Mouse (Mus musculus) heart, adult 2 months (tissue): ENCODE measurements at regions not wholly inside any gene's neighbourhood (a gene's known extent, or its start where the extent isn't known, plus 50 kb on each side); places are given as distances from the start of the nearest gene placed in this dataset.

Experiments used
- DNase-seq, 2 experiments: peaks; one replicate each; pipeline ENCODE4 v3.0.0; 2021
- H3K27ac ChIP-seq: fragments of 200-600 bp; 2 replicates; pipeline ENCODE4 v1.8.1; 2022
- H3K27me3 ChIP-seq: fragments of 200-500 bp; 2 replicates; pipeline ENCODE4 v1.6.1; 2012; ENCODE audit warnings: mild to moderate bottlenecking, low read length, inconsistent platforms, mixed read lengths; ENCODE audit not compliant: control insufficient read depth, insufficient read depth
- H3K36me3 ChIP-seq: fragments of 200-500 bp; 2 replicates; pipeline ENCODE4 v1.6.1; 2012; ENCODE audit warnings: low read length, inconsistent platforms; ENCODE audit not compliant: control insufficient read depth, insufficient read depth
- H3K4me1 ChIP-seq: fragments of 200-500 bp; 2 replicates; pipeline ENCODE4 v1.6.1; 2011; ENCODE audit warnings: low read length; ENCODE audit not compliant: control insufficient read depth, insufficient read depth
- H3K4me3 ChIP-seq: fragments of 200-600 bp; 2 replicates; pipeline ENCODE4 v1.8.1; 2022
- H3K79me2 ChIP-seq: fragments of 200-500 bp; replicated peaks from 2 replicates; pipeline ENCODE4 v1.6.1; 2012; ENCODE audit warnings: mild to moderate bottlenecking, inconsistent platforms, low read length, moderate library complexity, mixed read lengths; ENCODE audit not compliant: control insufficient read depth, insufficient read depth
- H3K9ac ChIP-seq: fragments of 200-500 bp; 2 replicates; pipeline ENCODE4 v1.6.1; 2012; ENCODE audit warnings: low read depth, mild to moderate bottlenecking, control low read depth, inconsistent platforms, low read length, mixed read lengths
- CTCF ChIP-seq: fragments of 200-600 bp; IDR thresholded peaks from 2 replicates; pipeline ENCODE4 v1.8.1; 2022; ENCODE audit warnings: antibody characterized with exemption, mild to moderate bottlenecking, moderate library complexity
- EP300 ChIP-seq: fragments of 200-500 bp; IDR thresholded peaks from 2 replicates; pipeline ENCODE4 v1.6.1; 2011; ENCODE audit warnings: low read depth, low read length, control low read depth; ENCODE audit not compliant: insufficient read depth
- POLR2A ChIP-seq: fragments of 200-500 bp; IDR thresholded peaks from 2 replicates; pipeline ENCODE4 v1.6.1; 2011; ENCODE audit warnings: mild to moderate bottlenecking, low read depth, low read length, control low read depth; ENCODE audit not compliant: insufficient read depth
- intact Hi-C: fragments of 180-260 bp; cut with DNase I; formaldehyde crosslinking; loops from one replicate; pipeline ENCODE4 v1.15.1; 2025

- DNase-seq, result no peak
- Histone ChIP-seq H3K9ac (no peak overlapping the region), H3K36me3 (no peaks in the 10 kb centered on the region), H3K4me3 (no peak overlapping the region), H3K27ac (no peak overlapping the region), H3K4me1 (no peaks in the 10 kb centered on the region), H3K79me2 (no peaks in the 10 kb centered on the region), H3K27me3 (no peaks in the 10 kb centered on the region)
- intact Hi-C loops, result no loop called here
- no peak for TF ChIP-seq EP300
Measured at GRCm38 (mm10) chr7:57966216-57966615, 456.4 kb upstream of the Gabra5 start.

GRCm38 (mm10) chr7:57958871-57959270 is 449.0 kb upstream of the Gabra5 start:
- no peaks in the 10 kb centered on the region for H3K4me1 ChIP-seq
- H3K79me2 ChIP-seq, result no peaks in the 10 kb centered on the region
- H3K27ac ChIP-seq, result no peak overlapping the region
- no peak overlapping the region for H3K4me3 ChIP-seq
- H3K36me3 ChIP-seq, result no peaks in the 10 kb centered on the region
- no peaks in the 10 kb centered on the region for H3K27me3 ChIP-seq
- DNase-seq, result no peak
- H3K9ac ChIP-seq, result no peak overlapping the region
- intact Hi-C loops, result no loop called here
- TF ChIP-seq CTCF, result no peak
- TF ChIP-seq POLR2A, result no peak
- no peak for TF ChIP-seq EP300
